Mouse (Mus musculus) adrenal gland, postnatal 25 days (tissue): ENCODE results near the gene Ugt1a9. TPM values are rescaled to one million over a fixed set of nuclear protein-coding genes. Genes with fewer than 3 reads are reported as not detected.

Source experiments
- DNase-seq: peaks from one replicate; pipeline ENCODE4 v3.0.0; 2021; ENCODE audit warnings: mixed read lengths
- total RNA-seq: library from RNA; stranded (reverse); gene quantifications from 2 replicates; pipeline ENCODE4 v1.2.3, GENCODE M21; 2021

Gene Ugt1a9
- total RNA-seq, 1 experiment from 2014 or later, result not detected

- DNase-seq, result no peak
Measured at GRCm38 (mm10) chr1:88235046-88235893, 164.7 kb downstream of the Ugt1a9 start.

- DNase-seq, result no peak
Measured at GRCm38 (mm10) chr1:88235894-88236415, 165.4 kb downstream of the Ugt1a9 start.

- no peak for DNase-seq
Measured at GRCm38 (mm10) chr1:88237311-88237710, 166.7 kb downstream of the Ugt1a9 start.

- DNase-seq, result no peak
Measured at GRCm38 (mm10) chr1:88238771-88239170, 168.2 kb downstream of the Ugt1a9 start.

- no peak for DNase-seq
Measured at GRCm38 (mm10) chr1:88240072-88240471, 169.5 kb downstream of the Ugt1a9 start.

- no peak for DNase-seq
Measured at GRCm38 (mm10) chr1:88240579-88240978, 170.0 kb downstream of the Ugt1a9 start.

GRCm38 (mm10) chr1:88243861-88244260 is 173.3 kb downstream of the Ugt1a9 start:
- no peak for DNase-seq

- no peak for DNase-seq
Measured at GRCm38 (mm10) chr1:88245881-88246280, 175.3 kb downstream of the Ugt1a9 start.

- no peak for DNase-seq
Measured at GRCm38 (mm10) chr1:88246386-88246785, 175.8 kb downstream of the Ugt1a9 start.

GRCm38 (mm10) chr1:88247660-88248059 is 177.1 kb downstream of the Ugt1a9 start:
- DNase-seq, result no peak

- DNase-seq, result no peak
Measured at GRCm38 (mm10) chr1:88248658-88249057, 178.1 kb downstream of the Ugt1a9 start.

- DNase-seq, result no peak
Measured at GRCm38 (mm10) chr1:88249596-88249995, 179.0 kb downstream of the Ugt1a9 start.

GRCm38 (mm10) chr1:88250023-88250422 is 179.4 kb downstream of the Ugt1a9 start:
- DNase-seq, result no peak

GRCm38 (mm10) chr1:88253106-88253505 is 182.5 kb downstream of the Ugt1a9 start:
- DNase-seq, result no peak

GRCm38 (mm10) chr1:88253540-88253939 is 182.9 kb downstream of the Ugt1a9 start:
- no peak for DNase-seq

- no peak for DNase-seq
Measured at GRCm38 (mm10) chr1:88254793-88255465, 184.3 kb downstream of the Ugt1a9 start.

- no peak for DNase-seq
Measured at GRCm38 (mm10) chr1:88255466-88255857, 184.9 kb downstream of the Ugt1a9 start.

- DNase-seq, result no peak
Measured at GRCm38 (mm10) chr1:88255989-88256754, 185.6 kb downstream of the Ugt1a9 start.

GRCm38 (mm10) chr1:88256886-88257663 is 186.5 kb downstream of the Ugt1a9 start:
- no peak for DNase-seq

- no peak for DNase-seq
Measured at GRCm38 (mm10) chr1:88257681-88258080, 187.1 kb downstream of the Ugt1a9 start.

- DNase-seq, result no peak
Measured at GRCm38 (mm10) chr1:88258361-88258760, 187.8 kb downstream of the Ugt1a9 start.
